Mouse (Mus musculus): Measurements from ENCODE around the gene Lhpp.
"Not testable (repeated sequence)": the region's sequence is repeated elsewhere in the genome, so short reads cannot be mapped to it uniquely, and the experiment has no call there.

The Lhpp gene

DNA sequence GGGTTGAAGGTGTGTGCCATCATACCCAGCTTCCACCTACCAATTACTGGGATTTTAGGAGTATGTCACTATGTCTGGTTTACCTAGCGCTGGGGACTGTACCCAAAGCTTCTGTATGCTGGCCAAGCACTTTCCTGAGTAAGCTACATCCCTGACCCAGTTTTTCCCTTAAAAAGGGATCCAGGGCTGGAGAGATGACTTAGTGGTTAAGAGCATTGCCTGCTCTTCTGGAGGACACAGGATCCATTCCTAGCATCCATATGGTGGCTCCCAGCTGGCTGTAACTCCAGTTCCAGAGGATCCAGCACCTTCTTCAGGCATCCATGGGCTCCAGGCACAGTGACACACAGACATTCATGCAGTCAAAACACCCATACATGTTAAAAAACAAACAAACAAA lies 36.1 kb downstream of the Lhpp start:
- no peak for DNase-seq

DNA sequence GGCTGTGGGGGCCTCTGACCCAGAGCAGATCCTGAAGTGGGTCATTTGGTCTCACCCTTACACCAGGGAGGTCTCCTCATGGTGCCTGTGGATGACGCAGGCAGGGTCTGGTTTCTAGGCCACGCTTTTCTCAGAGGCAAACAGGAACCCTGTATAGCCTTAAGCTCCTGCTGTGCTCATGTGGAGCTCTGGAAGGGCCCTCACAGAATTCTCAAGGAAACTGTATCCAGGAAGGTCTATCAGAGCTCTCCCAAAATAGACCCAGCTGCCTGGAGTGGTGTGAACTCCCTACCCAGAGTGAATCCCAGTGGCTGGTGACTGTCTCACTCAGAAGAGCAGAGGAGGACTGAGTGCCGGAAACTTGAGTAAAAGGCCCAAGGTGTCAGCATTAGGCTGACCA lies 44.0 kb downstream of the Lhpp start:
- DNase-seq: no peak

DNA sequence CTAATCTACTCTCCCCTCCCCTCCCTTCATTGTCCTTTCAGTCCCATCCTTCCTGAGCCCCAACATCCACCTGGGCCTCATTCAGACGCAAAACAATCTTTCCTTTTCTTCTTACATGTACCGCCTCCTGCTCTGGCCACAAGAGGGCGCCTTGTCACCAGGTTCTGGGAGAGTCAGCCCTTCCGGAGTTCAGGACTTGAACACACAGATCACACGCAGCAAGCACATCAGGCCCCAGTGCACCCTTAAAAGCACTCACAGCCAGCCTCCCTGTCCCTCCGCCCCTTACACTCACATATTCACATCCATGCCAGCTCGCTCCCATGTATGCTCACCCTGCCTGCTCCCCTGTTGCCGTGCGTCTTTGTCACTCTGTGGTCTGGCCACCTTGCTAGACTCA lies 45.6 kb downstream of the Lhpp start:
- DNase-seq: peak; percentile 83

DNA sequence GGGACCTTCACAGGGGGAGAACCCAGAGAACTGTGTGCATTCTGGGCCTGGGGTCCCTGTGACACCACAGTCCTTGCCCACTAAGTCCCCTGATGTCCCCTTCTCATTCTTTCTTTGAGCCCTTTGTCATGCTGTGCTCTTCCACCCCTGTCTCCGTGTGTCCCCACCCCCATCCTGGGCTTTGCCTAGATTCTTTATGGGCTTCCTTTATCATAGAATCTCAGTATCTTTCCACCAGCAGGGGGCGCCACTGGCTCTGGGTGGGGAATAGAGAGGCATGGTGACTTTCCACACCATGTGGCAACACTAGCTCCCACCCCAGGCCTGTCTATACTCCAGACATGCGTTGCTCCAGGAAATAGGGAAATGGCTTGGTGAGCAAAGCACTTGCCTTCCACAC lies 46.1 kb downstream of the Lhpp start:
- DNase-seq: peak; percentile 76

DNA sequence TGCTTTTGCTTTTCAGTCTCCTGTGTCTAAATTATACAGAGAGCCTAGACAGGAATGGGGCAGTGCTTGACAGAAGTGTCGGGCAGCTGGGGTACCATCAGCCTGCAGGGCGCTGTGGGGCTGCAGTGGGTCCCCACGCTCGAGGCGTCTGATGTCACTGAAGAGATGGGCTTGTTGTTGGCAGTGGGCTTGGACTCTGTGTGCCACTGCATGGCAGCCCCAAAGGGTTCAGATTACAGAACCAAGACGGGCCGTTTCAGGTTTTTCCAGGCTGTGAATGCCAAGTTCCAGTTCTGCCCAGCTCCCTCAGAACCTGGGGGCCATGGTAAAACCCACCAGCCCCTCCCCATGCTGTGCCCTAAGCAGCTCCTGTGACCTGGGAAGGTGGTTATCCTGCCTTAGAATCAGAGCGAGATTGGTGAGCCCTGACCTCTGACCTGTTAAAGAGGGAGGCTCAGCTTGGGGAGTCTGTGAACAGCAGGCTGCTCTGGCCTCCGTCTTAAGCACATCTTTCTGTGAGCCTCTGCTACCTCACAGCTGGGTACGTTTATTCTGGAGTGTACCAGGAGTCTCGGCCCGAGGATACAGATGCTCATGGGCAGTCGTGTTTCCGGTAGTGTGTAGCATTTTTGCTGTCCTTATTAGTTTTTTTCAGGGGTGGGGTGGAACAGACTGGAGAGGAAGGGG lies 47.1 kb downstream of the Lhpp start:
- no peak for DNase-seq

DNA sequence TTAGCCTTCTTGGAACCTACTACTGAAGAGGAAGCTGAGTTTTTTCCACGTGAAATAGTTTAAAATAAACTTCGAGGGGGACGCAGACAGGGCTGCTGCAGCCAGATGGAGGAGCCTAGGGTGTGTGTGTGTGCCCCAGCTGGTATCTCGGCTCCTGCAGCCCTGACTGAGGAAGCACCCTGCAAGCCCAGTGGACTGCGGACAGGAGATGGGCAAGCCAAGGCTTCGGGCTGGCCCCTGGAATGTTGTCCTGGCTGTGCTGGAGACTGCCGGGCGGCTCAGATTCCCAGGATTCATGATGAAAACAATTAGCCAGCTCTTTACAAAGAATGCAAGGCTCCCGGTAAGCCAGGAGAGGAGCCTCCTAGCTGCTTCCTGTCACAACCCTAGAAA lies 47.6 kb downstream of the Lhpp start:
- no peak for DNase-seq

DNA sequence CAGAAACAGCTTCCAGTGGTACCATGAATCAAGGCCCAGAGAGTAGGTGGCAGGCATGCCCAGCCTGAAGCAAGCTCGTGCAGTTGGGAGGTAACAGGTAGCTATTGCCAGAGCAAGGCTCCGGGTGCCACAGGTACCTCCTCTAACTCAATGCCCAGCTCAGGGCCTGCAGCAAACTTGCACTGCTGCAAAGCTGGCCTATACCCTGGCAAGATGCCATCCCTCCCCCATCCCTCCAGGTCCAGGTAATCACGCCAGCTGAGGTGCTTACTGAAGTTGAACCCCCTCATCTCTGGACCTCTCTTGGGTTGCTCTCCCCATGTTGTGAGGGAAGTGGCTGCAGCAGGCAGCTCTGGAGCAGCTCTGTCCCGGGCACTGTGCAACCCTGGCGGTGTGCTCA lies 48.2 kb downstream of the Lhpp start:
- DNase-seq: no peak

DNA sequence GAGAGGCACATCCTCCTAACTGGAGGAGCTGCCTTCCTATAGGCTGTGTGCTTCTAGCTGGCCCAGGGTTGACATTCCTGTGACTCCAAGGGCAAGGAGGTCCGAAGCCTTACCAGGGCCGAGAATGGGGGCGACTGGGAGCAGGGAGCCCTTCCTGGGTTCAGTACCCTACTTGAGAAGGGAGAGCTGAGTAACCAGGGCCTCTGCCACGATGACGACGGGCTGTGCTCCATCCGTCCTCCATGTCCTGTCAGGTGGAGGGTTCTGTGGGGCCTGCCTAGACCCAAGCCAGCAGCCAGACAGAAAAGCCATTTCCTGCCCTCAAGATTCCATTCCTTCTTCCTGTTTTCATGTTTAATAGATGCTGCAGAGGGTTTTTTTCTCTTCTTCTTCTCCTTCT lies 49.2 kb downstream of the Lhpp start:
- DNase-seq: no peak

DNA sequence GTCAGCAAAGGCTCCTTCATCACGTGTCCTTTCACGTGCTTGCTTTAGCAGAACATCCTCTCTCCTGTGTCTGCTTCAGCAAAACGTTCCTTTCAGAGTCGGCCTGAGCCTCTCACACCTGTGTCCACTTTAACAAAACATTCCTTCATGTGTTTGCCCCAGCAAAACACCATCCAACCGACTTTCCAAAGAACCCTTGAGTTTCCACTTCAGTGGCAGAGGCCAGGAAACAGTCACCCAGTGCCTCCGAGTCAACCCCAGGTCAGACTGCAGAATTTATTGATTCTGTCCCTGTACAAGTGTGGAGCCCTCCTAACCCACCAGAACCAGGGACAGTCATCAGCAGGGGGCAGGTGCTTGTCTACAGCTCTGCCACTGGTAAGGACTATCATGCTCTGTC lies 52.4 kb downstream of the Lhpp start:
- not testable (repeated sequence) for DNase-seq

DNA sequence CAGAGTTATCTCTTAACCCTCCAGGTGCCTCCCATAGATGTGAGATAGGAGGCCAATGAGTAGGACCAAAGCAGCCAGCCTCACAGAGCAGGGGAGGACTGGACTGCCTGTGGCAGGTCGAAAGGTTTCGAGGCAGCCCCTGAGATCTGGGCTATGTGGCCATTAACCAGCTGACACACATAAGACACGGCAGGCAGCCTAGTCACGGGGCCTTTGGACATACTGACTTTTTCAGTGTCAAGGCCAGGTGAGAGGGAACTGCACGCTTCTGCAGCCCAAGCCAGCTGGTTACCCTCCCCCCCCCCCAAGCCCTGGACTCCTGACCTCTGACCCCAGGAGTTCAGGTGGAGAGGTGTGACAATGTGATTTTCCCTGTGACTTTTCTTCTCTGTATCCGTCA lies 54.4 kb downstream of the Lhpp start:
- no peak for DNase-seq

DNA sequence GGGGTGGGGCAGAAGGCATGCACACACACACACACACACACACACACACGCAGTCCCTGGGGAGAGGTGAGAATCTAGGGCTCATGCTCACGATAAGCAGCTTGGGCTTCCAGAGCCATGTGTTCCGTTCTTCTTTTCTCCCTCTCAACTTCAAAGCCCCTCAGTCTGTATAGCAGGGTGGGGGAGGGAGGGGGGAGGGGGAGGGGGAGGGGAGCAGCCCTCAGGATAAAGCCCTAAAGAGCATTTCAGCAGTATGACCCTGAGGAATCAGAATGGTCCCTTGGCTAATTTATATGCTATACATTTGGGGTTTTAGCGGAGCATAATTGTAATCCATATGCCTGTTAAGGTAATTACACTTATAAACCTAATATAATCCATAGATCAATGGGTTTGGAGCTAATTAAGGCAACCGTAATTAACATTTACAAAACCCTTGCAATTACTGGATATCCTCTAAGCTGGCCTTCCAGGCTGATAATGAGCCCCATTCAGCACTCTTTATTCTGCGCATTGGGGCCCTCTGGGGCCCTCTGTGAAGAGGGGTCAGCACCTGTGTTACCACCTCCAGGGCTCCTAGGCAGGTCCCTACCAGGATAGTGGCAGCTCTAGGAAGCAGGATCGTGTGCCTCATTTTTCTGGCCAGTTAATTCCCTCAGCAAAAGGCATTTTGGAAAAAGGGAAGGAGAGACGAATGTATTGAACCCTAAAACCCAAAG lies 55.4 kb downstream of the Lhpp start:
- no peak for DNase-seq

DNA sequence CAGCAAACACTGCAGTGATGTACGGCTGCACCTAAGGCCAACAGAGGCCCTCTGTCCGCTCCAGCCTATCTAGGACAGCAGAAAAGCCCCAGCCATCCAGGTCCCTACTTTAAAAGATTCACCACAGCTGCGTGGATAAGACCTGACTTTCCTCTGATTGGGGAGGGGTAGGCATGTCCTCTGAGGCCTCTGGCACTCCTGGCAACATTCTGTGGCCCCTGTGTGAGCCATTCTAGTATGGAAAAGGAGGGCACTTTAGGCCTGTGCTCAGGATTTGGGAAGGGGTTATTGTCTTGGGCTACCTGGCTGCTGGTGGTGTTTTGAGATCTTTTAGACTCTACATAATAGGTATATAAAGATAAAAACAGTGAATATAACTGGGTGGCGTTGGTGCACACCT lies 56.1 kb downstream of the Lhpp start:
- DNase-seq: no peak

DNA sequence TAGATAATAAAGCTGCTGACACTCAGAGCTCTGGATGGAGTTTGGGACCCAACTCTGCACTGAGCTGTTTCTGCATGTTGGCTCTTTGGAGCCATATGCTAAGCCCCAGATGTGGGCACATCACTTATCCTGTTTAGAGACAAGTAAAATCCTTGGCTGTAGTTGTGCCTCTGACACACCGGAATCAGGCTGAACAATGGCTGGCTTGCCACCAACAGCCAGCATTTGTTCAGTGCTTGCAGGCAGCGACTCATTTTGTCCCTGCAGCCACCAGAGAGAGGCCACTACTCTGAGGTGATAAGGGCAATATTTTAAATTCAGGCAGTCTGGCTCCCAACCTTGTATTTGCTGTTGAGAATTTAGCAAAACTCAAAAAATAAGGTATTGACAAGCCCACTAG lies 58.2 kb downstream of the Lhpp start:
- no peak for DNase-seq

DNA sequence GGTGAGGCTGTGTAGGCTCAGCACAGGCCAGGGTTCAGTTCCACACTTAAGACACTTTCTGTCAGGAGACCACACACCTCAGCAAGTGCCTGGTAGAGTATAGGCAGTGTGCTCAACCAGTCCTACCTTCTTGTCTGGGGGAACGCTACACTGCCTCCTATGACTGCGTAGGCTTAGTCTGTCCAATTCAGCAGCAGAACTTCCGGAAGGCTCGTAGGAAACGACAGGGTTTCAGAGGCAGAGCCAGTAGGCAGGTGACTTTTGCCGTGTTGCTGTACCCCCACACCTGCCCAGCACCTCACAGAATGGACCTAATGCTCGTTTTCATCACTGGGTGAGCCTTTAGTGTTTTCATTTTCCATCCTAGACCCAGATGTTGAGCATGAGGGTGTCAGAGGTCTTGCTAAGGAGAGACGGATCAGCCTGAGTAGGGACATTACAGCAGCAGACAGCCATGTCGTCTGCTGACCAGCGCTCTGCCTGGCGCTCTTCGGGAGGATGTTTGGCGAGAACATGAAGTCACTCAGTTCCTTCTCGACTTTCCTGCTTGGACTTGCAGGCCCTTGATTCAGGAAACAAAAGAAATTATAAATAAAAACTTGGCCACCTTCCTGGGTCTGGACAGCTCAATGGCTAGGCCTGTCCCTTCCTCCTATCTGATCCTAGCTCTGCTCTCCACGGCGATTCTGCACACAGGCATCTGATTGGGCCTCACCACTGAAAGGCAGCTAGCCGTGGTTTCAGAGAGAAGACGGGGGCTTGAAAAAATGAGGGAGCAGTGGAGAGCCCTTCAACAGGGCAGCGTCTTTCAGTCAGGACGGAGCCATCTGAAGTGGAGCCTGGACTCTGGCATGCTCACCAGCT lies 59.8 kb downstream of the Lhpp start:
- DNase-seq: no peak

DNA sequence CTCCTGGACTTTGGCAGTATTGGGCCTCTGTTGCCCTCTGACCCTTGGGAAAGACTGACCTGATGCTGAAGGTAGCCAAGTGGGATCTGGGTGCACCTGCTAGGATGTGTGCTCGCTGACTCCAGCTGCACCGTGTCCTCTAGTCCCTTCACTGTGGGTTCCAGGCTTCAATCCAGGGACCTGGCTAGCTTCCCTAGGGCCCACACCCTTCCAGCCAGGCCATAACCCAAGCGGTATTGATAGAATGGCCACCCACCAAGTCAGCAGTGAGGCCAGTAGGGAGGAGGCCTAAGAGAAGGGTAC lies 60.4 kb downstream of the Lhpp start:
- no peak for DNase-seq

DNA sequence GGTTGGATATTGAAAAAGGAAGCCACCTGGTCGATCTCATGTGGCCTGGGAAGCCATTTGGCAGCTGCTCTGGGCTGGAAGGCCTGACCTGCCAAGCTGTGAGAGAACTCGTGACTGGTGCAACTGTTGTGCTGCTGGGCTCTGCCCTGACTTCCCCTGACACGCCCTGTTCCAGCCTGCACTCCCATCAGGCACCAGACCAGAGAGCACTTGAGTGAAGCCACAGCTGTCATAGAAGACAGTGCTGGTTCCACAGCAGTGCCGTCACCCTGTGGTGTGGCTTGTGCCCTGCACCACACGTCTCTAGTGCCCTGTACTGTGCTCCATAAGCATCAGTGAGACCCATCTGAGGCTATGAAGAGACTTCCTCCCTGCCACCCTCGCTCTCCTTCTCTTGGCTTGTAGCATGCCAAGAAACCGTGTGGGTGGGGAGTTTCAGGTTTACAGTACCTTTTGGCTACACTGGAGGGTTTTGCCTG lies 62.1 kb downstream of the Lhpp start:
- no peak for DNase-seq

DNA sequence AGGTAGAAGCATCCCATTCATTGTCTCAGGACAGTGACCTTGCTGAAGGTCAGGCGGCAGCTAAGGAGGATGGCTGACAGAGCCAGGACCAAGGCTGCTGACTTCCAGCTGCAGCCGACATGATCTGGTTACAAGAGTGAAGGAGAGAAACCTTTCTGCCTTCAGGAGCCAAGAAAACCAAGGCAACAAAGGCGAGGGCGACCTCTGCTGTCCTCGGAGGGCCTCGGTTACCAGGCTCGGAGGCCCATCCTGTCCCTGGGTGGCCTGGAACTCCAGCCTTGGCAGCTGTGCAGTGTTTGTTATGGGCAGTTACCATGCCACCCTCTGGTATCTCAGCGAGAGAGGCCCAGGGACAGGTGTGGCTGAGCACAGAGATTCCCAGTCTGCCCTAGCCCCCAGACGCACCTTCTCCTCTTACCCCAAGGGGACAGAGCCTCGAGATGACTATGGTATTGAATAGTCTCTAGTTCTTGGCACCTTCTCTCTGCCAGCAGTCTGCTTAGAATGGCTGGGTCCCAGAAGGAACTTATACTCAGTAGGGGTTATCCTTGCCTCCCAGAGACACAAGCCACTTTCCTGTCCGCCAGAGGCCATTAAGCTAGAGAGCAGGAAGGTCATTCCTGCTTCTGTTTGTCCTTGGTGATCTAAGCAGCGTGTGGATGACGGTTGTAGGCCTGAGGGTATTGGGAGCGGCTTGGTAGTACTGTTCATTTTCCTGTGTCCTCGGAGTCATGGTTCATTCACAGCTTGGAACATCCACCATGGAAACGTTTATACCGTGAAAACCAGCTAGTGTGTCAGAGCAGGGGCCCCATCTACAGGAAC lies 63.7 kb downstream of the Lhpp start:
- DNase-seq: no peak

DNA sequence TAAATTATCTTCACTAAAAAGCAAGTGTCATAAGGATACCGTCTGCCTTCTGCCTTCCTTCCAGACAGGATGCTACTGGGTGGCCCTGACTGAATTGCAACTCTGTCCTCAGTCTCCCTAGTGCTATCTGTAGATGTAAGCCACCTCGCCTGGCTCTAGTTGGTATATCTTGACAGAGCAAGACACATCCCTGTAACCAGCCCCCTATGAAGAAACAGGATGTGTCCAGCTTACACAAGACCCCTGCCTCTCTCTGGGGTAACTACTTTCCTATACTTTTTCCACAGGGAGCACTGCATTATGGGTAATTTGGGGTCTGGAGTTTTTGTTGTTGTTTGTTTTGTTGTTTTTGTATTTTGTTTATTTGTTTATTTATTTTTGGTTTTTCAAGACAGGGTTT lies 65.5 kb downstream of the Lhpp start:
- DNase-seq: no peak

DNA sequence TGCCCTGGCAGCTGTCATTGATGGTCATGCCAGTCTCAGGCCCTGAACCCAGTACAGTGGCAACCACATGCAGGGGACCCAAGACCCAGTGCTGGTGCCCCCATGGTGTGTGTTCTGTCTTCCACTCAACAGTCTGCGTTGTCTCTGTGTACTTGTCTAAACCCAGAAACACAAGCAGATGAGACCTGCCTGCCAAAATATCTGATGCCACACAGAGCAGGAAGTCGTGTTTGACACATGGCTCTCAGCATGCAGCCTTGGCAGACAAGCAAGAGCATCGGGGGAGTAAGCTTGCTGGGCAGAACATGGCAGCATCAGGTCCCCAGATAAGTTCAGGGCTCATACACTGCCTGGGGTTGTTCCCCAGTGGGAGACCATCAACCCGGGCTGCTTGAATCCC lies 68.7 kb downstream of the Lhpp start:
- DNase-seq: no peak

DNA sequence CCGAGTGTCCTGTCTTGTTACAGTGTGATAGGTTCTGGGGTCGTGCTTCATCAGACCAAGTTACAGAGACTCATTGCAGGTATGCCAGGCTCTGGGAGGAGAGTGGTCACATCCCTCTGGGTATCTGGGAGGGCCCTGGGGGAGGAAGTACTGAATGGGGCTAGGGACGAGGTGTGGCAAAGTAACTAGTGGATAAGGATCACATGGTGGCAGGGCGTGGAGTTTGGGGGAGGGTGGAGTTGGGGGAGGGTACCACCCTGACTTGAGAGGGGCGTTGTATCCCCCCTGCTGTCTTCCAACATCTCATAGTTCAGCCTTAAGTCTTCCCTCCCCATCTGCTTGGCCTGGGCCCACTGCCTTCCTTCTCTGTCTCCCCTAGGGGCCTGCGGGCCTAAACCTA lies 69.1 kb downstream of the Lhpp start:
- no peak for DNase-seq

DNA sequence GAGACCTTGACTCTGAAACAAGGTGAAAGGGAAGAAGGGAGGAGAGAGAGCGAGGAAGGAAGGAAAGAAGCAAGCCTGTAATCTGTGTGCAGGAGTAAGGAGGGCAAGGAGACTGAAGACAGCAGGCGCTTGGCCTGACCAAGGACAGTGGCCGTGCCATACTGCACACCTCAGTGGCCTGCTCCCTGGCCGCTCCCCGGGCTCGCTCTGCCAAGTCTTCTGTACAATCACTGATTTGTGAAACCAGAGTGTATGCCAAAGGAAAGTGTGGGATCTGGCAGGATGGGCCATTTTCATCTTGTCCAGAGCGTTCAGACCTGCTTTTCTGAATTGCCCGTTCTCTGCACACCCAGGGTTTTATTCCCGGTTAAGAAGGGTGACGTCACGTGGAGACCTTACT lies 70.9 kb downstream of the Lhpp start:
- no peak for DNase-seq

DNA sequence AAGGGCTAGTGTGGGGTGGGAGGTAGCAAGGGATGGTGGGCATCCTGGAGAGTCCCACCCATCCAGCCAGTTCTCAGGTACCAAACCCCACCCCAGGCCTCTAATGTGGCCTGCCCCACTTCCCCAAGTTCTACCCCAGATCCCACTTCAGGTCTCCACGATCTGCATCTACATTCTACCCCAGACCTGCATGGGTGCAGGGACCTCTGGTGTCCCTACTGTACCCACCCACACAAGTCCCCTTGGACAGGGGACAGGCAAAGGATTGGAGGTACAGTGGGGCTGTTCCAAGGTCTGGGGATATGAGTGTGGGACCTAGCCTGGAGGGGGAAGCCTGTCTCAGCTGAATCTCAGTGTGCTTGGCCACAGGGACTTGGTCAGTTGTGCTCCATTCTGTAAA lies 71.4 kb downstream of the Lhpp start:
- DNase-seq: no peak

DNA sequence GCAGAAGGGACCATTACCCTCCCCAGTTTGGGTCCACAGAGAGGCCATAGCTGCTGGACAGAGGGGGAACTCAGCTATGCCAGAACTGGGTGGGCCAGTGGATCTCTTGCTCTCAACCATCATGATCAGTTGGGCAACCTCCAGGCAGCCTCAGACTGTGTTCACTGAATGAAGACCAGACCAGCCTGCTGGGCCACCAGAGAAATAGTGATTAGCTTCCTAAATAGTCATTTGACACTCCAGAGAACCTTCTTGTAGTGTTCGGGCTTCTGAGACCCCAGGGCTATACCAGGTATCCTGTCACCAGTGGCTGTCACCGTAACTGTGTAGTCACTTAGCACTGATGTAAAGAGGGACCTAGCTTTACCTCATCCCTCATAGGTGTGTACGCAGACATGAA lies 71.9 kb downstream of the Lhpp start:
- DNase-seq: no peak
